Mouse (Mus musculus) testis, adult 2 months (tissue): ENCODE data around the gene Rbm20. TPM values are rescaled to one million over a fixed set of nuclear protein-coding genes. Genes with fewer than 3 reads are reported as not detected.
A peak's percentile ranks its signal among the peaks of the same experiment; 100 is the strongest.
"Not testable (repeated sequence)": the region's sequence is repeated elsewhere in the genome, so short reads cannot be mapped to it uniquely, and the experiment has no call there.

Source experiments
- H3K27ac ChIP-seq: fragments of 200-500 bp; 2 replicates; pipeline ENCODE4 v1.5.1; 2012; ENCODE audit warnings: low read depth, low read length; ENCODE audit not compliant: control insufficient read depth, insufficient read depth
- H3K27me3 ChIP-seq: fragments of 200-500 bp; 2 replicates; pipeline ENCODE4 v1.6.1; 2012; ENCODE audit warnings: mild to moderate bottlenecking, low read length, moderate library complexity; ENCODE audit not compliant: control insufficient read depth, insufficient read depth
- H3K36me3 ChIP-seq: fragments of 200-500 bp; 2 replicates; pipeline ENCODE4 v1.6.1; 2012; ENCODE audit warnings: mild to moderate bottlenecking, low read length; ENCODE audit not compliant: control insufficient read depth, insufficient read depth
- H3K4me1 ChIP-seq: fragments of 200-500 bp; 2 replicates; pipeline ENCODE4 v1.6.1; 2012; ENCODE audit warnings: low read length; ENCODE audit not compliant: control insufficient read depth, insufficient read depth
- H3K4me3 ChIP-seq: fragments of 200-500 bp; 2 replicates; pipeline ENCODE4 v1.5.1; 2012; ENCODE audit warnings: low read depth, mild to moderate bottlenecking, low read length, moderate library complexity, mixed read lengths; ENCODE audit not compliant: control insufficient read depth
- CTCF ChIP-seq: fragments of 200-500 bp; IDR thresholded peaks from 2 replicates; pipeline ENCODE4 v1.5.1; 2012; ENCODE audit warnings: low read depth, mild to moderate bottlenecking, inconsistent platforms, low read length, moderate library complexity; ENCODE audit not compliant: control insufficient read depth, insufficient read depth, insufficient replicate concordance
- POLR2A ChIP-seq: fragments of 200-500 bp; IDR thresholded peaks from 2 replicates; pipeline ENCODE4 v1.6.1; 2012; ENCODE audit warnings: low read depth, mild to moderate bottlenecking, inconsistent platforms, low read length, moderate library complexity; ENCODE audit not compliant: control insufficient read depth
- polyA plus RNA-seq: library from polyadenylated mRNA; depleted of rRNA; stranded (reverse); fragments of >200 nt; gene quantifications from 2 replicates; pipeline ENCODE4 v1.2.3, GENCODE M21; 2012; rRNA removed

Gene Rbm20
- polyA plus RNA-seq, 1 experiment: 0.78 TPM

GRCm38 (mm10) chr19:53902739-53903487 is 225.8 kb downstream of the Rbm20 start:
- Histone ChIP-seq H3K4me1 (peaks cover 7% of the 10 kb centered on the region), H3K27ac (peak overlapping the region; percentile 91), H3K36me3 (no peaks in the 10 kb centered on the region), H3K4me3 (peak overlapping the region; percentile 94), H3K27me3 (no peaks in the 10 kb centered on the region)
- TF ChIP-seq POLR2A (peak; percentile 88), CTCF (no peak)

GRCm38 (mm10) chr19:53903507-53904321 is 226.6 kb downstream of the Rbm20 start:
- TF ChIP-seq CTCF (no peak), POLR2A (no peak)
- Histone ChIP-seq H3K27me3 (no peaks in the 10 kb centered on the region), H3K4me3 (peak overlapping the region; percentile 94), H3K4me1 (peaks cover 7% of the 10 kb centered on the region), H3K36me3 (no peaks in the 10 kb centered on the region), H3K27ac (peak overlapping the region; percentile 91)

GRCm38 (mm10) chr19:53904833-53905480 is 227.9 kb downstream of the Rbm20 start:
- H3K27ac ChIP-seq: no peak overlapping the region
- no peak overlapping the region for H3K4me3 ChIP-seq
- TF ChIP-seq CTCF: no peak
- TF ChIP-seq POLR2A: no peak
- peaks cover 7% of the 10 kb centered on the region for H3K4me1 ChIP-seq
- H3K27me3 ChIP-seq: no peaks in the 10 kb centered on the region
- H3K36me3 ChIP-seq: no peaks in the 10 kb centered on the region

GRCm38 (mm10) chr19:53906033-53906702 is 229.1 kb downstream of the Rbm20 start:
- TF ChIP-seq CTCF (no peak), POLR2A (no peak)
- Histone ChIP-seq H3K4me3 (no peak overlapping the region), H3K27me3 (no peaks in the 10 kb centered on the region), H3K4me1 (peaks cover 7% of the 10 kb centered on the region), H3K27ac (no peak overlapping the region), H3K36me3 (no peaks in the 10 kb centered on the region)

GRCm38 (mm10) chr19:53906703-53907070 is 229.6 kb downstream of the Rbm20 start:
- H3K27me3 ChIP-seq, H3K36me3 ChIP-seq, H3K4me3 ChIP-seq, H3K4me1 ChIP-seq, H3K27ac ChIP-seq: not testable (repeated sequence)

- no peaks in the 10 kb centered on the region for H3K4me1 ChIP-seq
- TF ChIP-seq CTCF: no peak
- TF ChIP-seq POLR2A: no peak
- H3K4me3 ChIP-seq: no peak overlapping the region
- no peak overlapping the region for H3K27ac ChIP-seq
- no peaks in the 10 kb centered on the region for H3K27me3 ChIP-seq
- no peaks in the 10 kb centered on the region; the same call in 1 of the 2 replicates for H3K36me3 ChIP-seq
Observed at GRCm38 (mm10) chr19:53914950-53915349, 237.8 kb downstream of the Rbm20 start.

Other genes starting within 250 kb of the Rbm20 start
- gene Dusp5, start 148.2 kb upstream of the Rbm20 start, polyA plus RNA-seq: 6.7 and 7.9 TPM in 2 replicates
- 28.5 and 34.0 TPM in 2 replicates for gene Nutf2-ps1, start 88.2 kb upstream of the Rbm20 start, polyA plus RNA-seq
- 8.1 and 10.0 TPM in 2 replicates for gene Smc3, start 76.9 kb upstream of the Rbm20 start, polyA plus RNA-seq
- gene Pdcd4, start 214.9 kb downstream of the Rbm20 start, polyA plus RNA-seq: 37.1 and 46.6 TPM in 2 replicates